Mouse (Mus musculus): ENCODE measurements around the gene Ccdc158. TPM values are rescaled to one million over a fixed set of nuclear protein-coding genes. Genes with fewer than 3 reads are reported as not detected.

Ccdc158 gene
- polyA plus RNA-seq, 1 experiment from 2014 or later = 1.1 TPM

- Histone ChIP-seq H3K9me3 (replicated peaks; ENCODE audit: control insufficient read depth, low read length) (no peaks in the 10 kb centered on the region), H3K27ac (ENCODE audit: low read depth, low read length) (no peak overlapping the region), H3K4me3 (ENCODE audit: low read depth, low read length) (no peak overlapping the region), H3K27me3 (ENCODE audit: control insufficient read depth, insufficient read depth, low read length) (no peaks in the 10 kb centered on the region), H3K4me1 (ENCODE audit: control insufficient read depth, insufficient read depth, low read length) (no peaks in the 10 kb centered on the region), H3K9ac (ENCODE audit: low read depth, low read length) (no peak overlapping the region), H3K36me3 (ENCODE audit: control insufficient read depth, insufficient read depth, low read length) (no peaks in the 10 kb centered on the region), H3K4me2 (no peak overlapping the region)
- ATAC-seq (replicated peaks; ENCODE audit: insufficient number of reproducible peaks, low FRiP score, low TSS enrichment) = no peak
- WGBS (ENCODE audit: insufficient replicate concordance) = 93% methylated on average over 10 of the region's 10 CpGs
These were observed 6.8 kb upstream of the Ccdc158 start for GRCm38 (mm10) chr5:92681861-92682260.

GRCm38 (mm10) chr5:92679441-92679840 lies 4.4 kb upstream of the Ccdc158 start:
- no peak overlapping the region for H3K4me3 ChIP-seq (ENCODE audit: low read depth, low read length)
- H3K27ac ChIP-seq (ENCODE audit: low read depth, low read length) = no peak overlapping the region
- H3K27me3 ChIP-seq (ENCODE audit: control insufficient read depth, insufficient read depth, low read length) = no peaks in the 10 kb centered on the region
- WGBS (ENCODE audit: insufficient replicate concordance) = 29% methylated on average over 4 of the region's 4 CpGs
- H3K4me1 ChIP-seq (ENCODE audit: control insufficient read depth, insufficient read depth, low read length) = no peaks in the 10 kb centered on the region
- no peak for ATAC-seq (replicated peaks; ENCODE audit: insufficient number of reproducible peaks, low FRiP score, low TSS enrichment)
- no peak overlapping the region for H3K9ac ChIP-seq (ENCODE audit: low read depth, low read length)
- H3K9me3 ChIP-seq (replicated peaks; ENCODE audit: control insufficient read depth, low read length) = no peaks in the 10 kb centered on the region
- H3K4me2 ChIP-seq = no peak overlapping the region
- H3K36me3 ChIP-seq (ENCODE audit: control insufficient read depth, insufficient read depth, low read length) = no peaks in the 10 kb centered on the region

GRCm38 (mm10) chr5:92675574-92675920 lies 476 bp upstream of the Ccdc158 start:
- Histone ChIP-seq H3K9ac (ENCODE audit: low read depth, low read length) (peak overlapping the region; percentile 39; the same call in 1 of the 2 replicates), H3K4me2 (peak overlapping the region; percentile 63), H3K27me3 (ENCODE audit: control insufficient read depth, insufficient read depth, low read length) (no peaks in the 10 kb centered on the region), H3K4me1 (ENCODE audit: control insufficient read depth, insufficient read depth, low read length) (no peaks in the 10 kb centered on the region), H3K36me3 (ENCODE audit: control insufficient read depth, insufficient read depth, low read length) (no peaks in the 10 kb centered on the region), H3K9me3 (replicated peaks; ENCODE audit: control insufficient read depth, low read length) (no peaks in the 10 kb centered on the region), H3K27ac (ENCODE audit: low read depth, low read length) (no peak overlapping the region), H3K4me3 (ENCODE audit: low read depth, low read length) (peak overlapping the region; percentile 41)
- 1% methylated on average over 9 of the region's 9 CpGs for WGBS (ENCODE audit: insufficient replicate concordance)
- ATAC-seq (replicated peaks; ENCODE audit: insufficient number of reproducible peaks, low FRiP score, low TSS enrichment) = no peak; the same call in 1 of the 2 replicates

- no peak overlapping the region for H3K4me2 ChIP-seq
- no peaks in the 10 kb centered on the region for H3K9me3 ChIP-seq (replicated peaks; ENCODE audit: control insufficient read depth, low read length)
- 75% methylated on average over 5 of the region's 5 CpGs for WGBS (ENCODE audit: insufficient replicate concordance)
- no peaks in the 10 kb centered on the region for H3K36me3 ChIP-seq (ENCODE audit: control insufficient read depth, insufficient read depth, low read length)
- H3K4me3 ChIP-seq (ENCODE audit: low read depth, low read length) = no peak overlapping the region
- H3K27me3 ChIP-seq (ENCODE audit: control insufficient read depth, insufficient read depth, low read length) = no peaks in the 10 kb centered on the region
- no peak overlapping the region for H3K9ac ChIP-seq (ENCODE audit: low read depth, low read length)
- H3K27ac ChIP-seq (ENCODE audit: low read depth, low read length) = no peak overlapping the region
- no peak for ATAC-seq (replicated peaks; ENCODE audit: insufficient number of reproducible peaks, low FRiP score, low TSS enrichment)
- H3K4me1 ChIP-seq (ENCODE audit: control insufficient read depth, insufficient read depth, low read length) = no peaks in the 10 kb centered on the region
These were observed 8.2 kb downstream of the Ccdc158 start for GRCm38 (mm10) chr5:92666860-92667259.

- no peak overlapping the region for H3K9ac ChIP-seq (ENCODE audit: low read depth, low read length)
- no peak for ATAC-seq (replicated peaks; ENCODE audit: insufficient number of reproducible peaks, low FRiP score, low TSS enrichment)
- H3K36me3 ChIP-seq (ENCODE audit: control insufficient read depth, insufficient read depth, low read length) = no peaks in the 10 kb centered on the region
- H3K27me3 ChIP-seq (ENCODE audit: control insufficient read depth, insufficient read depth, low read length) = no peaks in the 10 kb centered on the region
- no peak overlapping the region for H3K4me2 ChIP-seq
- 70% methylated on average over 2 of the region's 2 CpGs for WGBS (ENCODE audit: insufficient replicate concordance)
- H3K4me1 ChIP-seq (ENCODE audit: control insufficient read depth, insufficient read depth, low read length) = no peaks in the 10 kb centered on the region
- H3K9me3 ChIP-seq (replicated peaks; ENCODE audit: control insufficient read depth, low read length) = no peaks in the 10 kb centered on the region
- no peak overlapping the region for H3K27ac ChIP-seq (ENCODE audit: low read depth, low read length)
- no peak overlapping the region for H3K4me3 ChIP-seq (ENCODE audit: low read depth, low read length)
These were observed 10.8 kb downstream of the Ccdc158 start for GRCm38 (mm10) chr5:92664321-92664720.

GRCm38 (mm10) chr5:92656256-92656655 lies 18.8 kb downstream of the Ccdc158 start:
- Histone ChIP-seq H3K27ac (ENCODE audit: low read depth, low read length) (no peak overlapping the region), H3K36me3 (ENCODE audit: control insufficient read depth, insufficient read depth, low read length) (no peaks in the 10 kb centered on the region), H3K4me3 (ENCODE audit: low read depth, low read length) (no peak overlapping the region), H3K4me2 (no peak overlapping the region), H3K9ac (ENCODE audit: low read depth, low read length) (no peak overlapping the region), H3K27me3 (ENCODE audit: control insufficient read depth, insufficient read depth, low read length) (no peaks in the 10 kb centered on the region), H3K4me1 (ENCODE audit: control insufficient read depth, insufficient read depth, low read length) (no peaks in the 10 kb centered on the region), H3K9me3 (replicated peaks; ENCODE audit: control insufficient read depth, low read length) (no peaks in the 10 kb centered on the region)
- no peak for ATAC-seq (replicated peaks; ENCODE audit: insufficient number of reproducible peaks, low FRiP score, low TSS enrichment)
- 9% methylated on average over 1 of the region's 1 CpGs for WGBS (ENCODE audit: insufficient replicate concordance)

GRCm38 (mm10) chr5:92640861-92641260 lies 34.2 kb downstream of the Ccdc158 start:
- Histone ChIP-seq H3K9me3 (replicated peaks; ENCODE audit: control insufficient read depth, low read length) (no peaks in the 10 kb centered on the region), H3K27me3 (ENCODE audit: control insufficient read depth, insufficient read depth, low read length) (no peaks in the 10 kb centered on the region), H3K9ac (ENCODE audit: low read depth, low read length) (no peak overlapping the region), H3K4me2 (no peak overlapping the region), H3K4me3 (ENCODE audit: low read depth, low read length) (no peak overlapping the region), H3K36me3 (ENCODE audit: control insufficient read depth, insufficient read depth, low read length) (no peaks in the 10 kb centered on the region), H3K4me1 (ENCODE audit: control insufficient read depth, insufficient read depth, low read length) (no peaks in the 10 kb centered on the region), H3K27ac (ENCODE audit: low read depth, low read length) (no peak overlapping the region)
- 84% methylated on average over 3 of the region's 3 CpGs for WGBS (ENCODE audit: insufficient replicate concordance)
- ATAC-seq (replicated peaks; ENCODE audit: insufficient number of reproducible peaks, low FRiP score, low TSS enrichment) = no peak

- no peak overlapping the region for H3K9ac ChIP-seq (ENCODE audit: low read depth, low read length)
- H3K9me3 ChIP-seq (replicated peaks; ENCODE audit: control insufficient read depth, low read length) = no peaks in the 10 kb centered on the region
- no peak overlapping the region for H3K27ac ChIP-seq (ENCODE audit: low read depth, low read length)
- H3K27me3 ChIP-seq (ENCODE audit: control insufficient read depth, insufficient read depth, low read length) = no peaks in the 10 kb centered on the region
- H3K4me2 ChIP-seq = no peak overlapping the region
- ATAC-seq (replicated peaks; ENCODE audit: insufficient number of reproducible peaks, low FRiP score, low TSS enrichment) = no peak
- H3K4me1 ChIP-seq (ENCODE audit: control insufficient read depth, insufficient read depth, low read length) = no peaks in the 10 kb centered on the region
- no peaks in the 10 kb centered on the region for H3K36me3 ChIP-seq (ENCODE audit: control insufficient read depth, insufficient read depth, low read length)
- no peak overlapping the region for H3K4me3 ChIP-seq (ENCODE audit: low read depth, low read length)
- WGBS (ENCODE audit: insufficient replicate concordance) = 82% methylated on average over 5 of the region's 5 CpGs
These were observed 39.2 kb downstream of the Ccdc158 start for GRCm38 (mm10) chr5:92635891-92636290.

GRCm38 (mm10) chr5:92634916-92635315 lies 40.2 kb downstream of the Ccdc158 start:
- no peak overlapping the region for H3K27ac ChIP-seq (ENCODE audit: low read depth, low read length)
- no peak overlapping the region for H3K4me2 ChIP-seq
- no peaks in the 10 kb centered on the region for H3K27me3 ChIP-seq (ENCODE audit: control insufficient read depth, insufficient read depth, low read length)
- no peaks in the 10 kb centered on the region for H3K4me1 ChIP-seq (ENCODE audit: control insufficient read depth, insufficient read depth, low read length)
- H3K9ac ChIP-seq (ENCODE audit: low read depth, low read length) = no peak overlapping the region
- H3K9me3 ChIP-seq (replicated peaks; ENCODE audit: control insufficient read depth, low read length) = no peaks in the 10 kb centered on the region
- no peak for ATAC-seq (replicated peaks; ENCODE audit: insufficient number of reproducible peaks, low FRiP score, low TSS enrichment)
- H3K4me3 ChIP-seq (ENCODE audit: low read depth, low read length) = no peak overlapping the region
- H3K36me3 ChIP-seq (ENCODE audit: control insufficient read depth, insufficient read depth, low read length) = no peaks in the 10 kb centered on the region
- 72% methylated on average over 3 of the region's 3 CpGs for WGBS (ENCODE audit: insufficient replicate concordance)
